Mouse (Mus musculus) embryonic facial prominence, embryonic 11.5 days (tissue): ENCODE measurements around the gene Igsf21. TPM values are rescaled to one million over a fixed set of nuclear protein-coding genes. Genes with fewer than 3 reads are reported as not detected.
A peak's percentile ranks its signal among the peaks of the same experiment; 100 is the strongest.

ENCODE experiments used
- ATAC-seq: fragments of 200-750 bp; cut with Nextera tagmentation; replicated peaks from 2 replicates; pipeline ENCODE4 v1.8.0; 2017; ENCODE audit warnings: low read depth; ENCODE audit not compliant: insufficient number of reproducible peaks, low FRiP score, low TSS enrichment
- DNase-seq: peaks from one replicate; pipeline ENCODE4 v3.0.0-alpha.2; 2015; ENCODE audit warnings: low spot score
- H3K27ac ChIP-seq: fragments of 300-500 bp; sonication (generic); replicated peaks from 2 replicates; pipeline ENCODE4 v1.5.1; 2014; ENCODE audit warnings: mild to moderate bottlenecking, low read depth, low read length, control low read depth
- H3K27me3 ChIP-seq: fragments of 300-500 bp; sonication (generic); 2 replicates; pipeline ENCODE4 v1.6.1; 2014; ENCODE audit warnings: mild to moderate bottlenecking, low read length, moderate library complexity, mixed read lengths; ENCODE audit not compliant: control insufficient read depth, insufficient read depth
- H3K36me3 ChIP-seq: fragments of 300-500 bp; sonication (generic); replicated peaks from 2 replicates; pipeline ENCODE4 v1.6.1; 2014; ENCODE audit warnings: low read depth, mild to moderate bottlenecking, low read length, moderate library complexity, mixed read lengths; ENCODE audit not compliant: control insufficient read depth, insufficient read depth
- H3K4me1 ChIP-seq: fragments of 300-500 bp; sonication (generic); 2 replicates; pipeline ENCODE4 v1.6.1; 2014; ENCODE audit warnings: low read length, mixed read lengths; ENCODE audit not compliant: control insufficient read depth, insufficient read depth
- H3K4me2 ChIP-seq: fragments of 300-500 bp; sonication (generic); 2 replicates; pipeline ENCODE4 v1.6.1; 2014; ENCODE audit warnings: low read depth, mild to moderate bottlenecking, control low read depth, low read length, moderate library complexity
- H3K4me3 ChIP-seq: fragments of 300-500 bp; sonication (generic); 2 replicates; pipeline ENCODE4 v1.5.1; 2014; ENCODE audit warnings: low read depth, low read length, control low read depth
- H3K9ac ChIP-seq: fragments of 300-500 bp; sonication (generic); replicated peaks from 2 replicates; pipeline ENCODE4 v1.6.1; 2014; ENCODE audit warnings: mild to moderate bottlenecking, control low read depth, low read length
- H3K9me3 ChIP-seq: fragments of 300-500 bp; sonication (generic); replicated peaks from 2 replicates; pipeline ENCODE4 v1.6.1; 2016; ENCODE audit warnings: mild to moderate bottlenecking, low read length, inconsistent platforms, mixed read lengths; ENCODE audit not compliant: control insufficient read depth
- WGBS: fragments of 180-500 bp; shearing (Covaris S2); extraction: QIAGEN DNeasy Blood & Tissue Kit; methylation state at CpG from one replicate; pipeline ENCODE4 v1.1.7; 2014; 5-methylcytosine and 5-hydroxymethylcytosine counted together
- polyA plus RNA-seq: library from polyadenylated mRNA; unstranded; fragments of >200 nt; fragmentation: Nextera tagmentation; extraction: Ambion mirVana; gene quantifications from 2 replicates; pipeline ENCODE4 v1.2.1, GENCODE M21; 2014

Igsf21 gene
- polyA plus RNA-seq, 1 experiment from 2014 or later: 0.95 TPM

GRCm38 (mm10) chr4:140227837-140228236 is 18.7 kb downstream of the Igsf21 start:
- no peak overlapping the region for H3K4me3 ChIP-seq
- no peaks in the 10 kb centered on the region for H3K4me1 ChIP-seq
- H3K27me3 ChIP-seq: no peaks in the 10 kb centered on the region
- no peaks in the 10 kb centered on the region for H3K36me3 ChIP-seq
- H3K27ac ChIP-seq: no peak overlapping the region
- no peaks in the 10 kb centered on the region for H3K9me3 ChIP-seq
- ATAC-seq (no peak), DNase-seq (no peak)
- 56% methylated on average over 6 of the region's 7 CpGs for WGBS
- no peak overlapping the region for H3K9ac ChIP-seq
- no peak overlapping the region for H3K4me2 ChIP-seq

- Histone ChIP-seq H3K36me3 (no peaks in the 10 kb centered on the region), H3K27ac (no peak overlapping the region), H3K4me2 (no peak overlapping the region), H3K4me3 (no peak overlapping the region), H3K4me1 (no peaks in the 10 kb centered on the region), H3K9ac (no peak overlapping the region), H3K9me3 (no peaks in the 10 kb centered on the region), H3K27me3 (no peaks in the 10 kb centered on the region)
- 79% methylated on average over 9 of the region's 9 CpGs for WGBS
- ATAC-seq (no peak), DNase-seq (no peak)
Observed at GRCm38 (mm10) chr4:140225204-140225603, 21.4 kb downstream of the Igsf21 start.

GRCm38 (mm10) chr4:140224451-140224850 is 22.1 kb downstream of the Igsf21 start:
- WGBS: 85% methylated on average over 7 of the region's 7 CpGs
- ATAC-seq (no peak), DNase-seq (no peak)
- Histone ChIP-seq H3K4me2 (no peak overlapping the region), H3K4me1 (no peaks in the 10 kb centered on the region), H3K4me3 (no peak overlapping the region), H3K9me3 (no peaks in the 10 kb centered on the region), H3K27me3 (no peaks in the 10 kb centered on the region), H3K27ac (no peak overlapping the region), H3K9ac (no peak overlapping the region), H3K36me3 (no peaks in the 10 kb centered on the region)

GRCm38 (mm10) chr4:140223067-140223466 is 23.5 kb downstream of the Igsf21 start:
- no peak overlapping the region for H3K27ac ChIP-seq
- 67% methylated on average over 12 of the region's 12 CpGs for WGBS
- DNase-seq: no peak
- H3K36me3 ChIP-seq: no peaks in the 10 kb centered on the region
- H3K9ac ChIP-seq: no peak overlapping the region
- H3K27me3 ChIP-seq: no peaks in the 10 kb centered on the region
- no peak for ATAC-seq
- no peak overlapping the region for H3K4me3 ChIP-seq
- no peak overlapping the region for H3K4me2 ChIP-seq
- H3K4me1 ChIP-seq: no peaks in the 10 kb centered on the region; the same call in 1 of the 2 replicates
- no peaks in the 10 kb centered on the region for H3K9me3 ChIP-seq

GRCm38 (mm10) chr4:140220326-140221093 is 26.1 kb downstream of the Igsf21 start:
- Histone ChIP-seq H3K27me3 (no peaks in the 10 kb centered on the region), H3K4me1 (no peaks in the 10 kb centered on the region; the same call in 1 of the 2 replicates), H3K27ac (no peak overlapping the region), H3K36me3 (no peaks in the 10 kb centered on the region), H3K9me3 (no peaks in the 10 kb centered on the region), H3K4me2 (no peak overlapping the region), H3K9ac (no peak overlapping the region), H3K4me3 (no peak overlapping the region)
- ATAC-seq: no peak
- DNase-seq: no peak
- WGBS: 58% methylated on average over 22 of the region's 22 CpGs

- ATAC-seq (no peak; the same call in 1 of the 2 replicates), DNase-seq (peak; percentile 36)
- H3K4me3 ChIP-seq: no peak overlapping the region
Observed at GRCm38 (mm10) chr4:140218853-140219852, 27.4 kb downstream of the Igsf21 start.

GRCm38 (mm10) chr4:140218384-140218783 is 28.2 kb downstream of the Igsf21 start:
- WGBS: 59% methylated on average over 5 of the region's 5 CpGs
- no peaks in the 10 kb centered on the region; the same call in 1 of the 2 replicates for H3K4me1 ChIP-seq
- DNase-seq: no peak
- H3K27ac ChIP-seq: no peak overlapping the region
- no peak overlapping the region for H3K4me2 ChIP-seq
- no peaks in the 10 kb centered on the region for H3K36me3 ChIP-seq
- no peaks in the 10 kb centered on the region for H3K27me3 ChIP-seq
- ATAC-seq: peak; percentile 54; the same call in 1 of the 2 replicates
- H3K9me3 ChIP-seq: no peaks in the 10 kb centered on the region
- no peak overlapping the region for H3K4me3 ChIP-seq
- H3K9ac ChIP-seq: no peak overlapping the region

More at GRCm38 (mm10) chr4:140218853-140219852, 27.4 kb downstream of the Igsf21 start:
- Histone ChIP-seq H3K27ac (no peak overlapping the region), H3K9ac (no peak overlapping the region), H3K36me3 (no peaks in the 10 kb centered on the region), H3K4me2 (no peak overlapping the region), H3K4me1 (no peaks in the 10 kb centered on the region; the same call in 1 of the 2 replicates), H3K9me3 (no peaks in the 10 kb centered on the region), H3K27me3 (no peaks in the 10 kb centered on the region)
- 59% methylated on average over 17 of the region's 17 CpGs for WGBS
